Mouse (Mus musculus) gastrocnemius, adult 2 months (tissue): Measurements from ENCODE around the gene Eif3l. TPM values are rescaled to one million over a fixed set of nuclear protein-coding genes. Genes with fewer than 3 reads are reported as not detected.
A peak's percentile ranks its signal among the peaks of the same experiment; 100 is the strongest.
"Not testable (repeated sequence)": the region's sequence is repeated elsewhere in the genome, so short reads cannot be mapped to it uniquely, and the experiment has no call there.

Source experiments
- DNase-seq: peaks from one replicate; pipeline ENCODE4 v3.0.0; 2022
- H3K27ac ChIP-seq: fragments of 200-600 bp; 2 replicates; pipeline ENCODE4 v1.8.1; 2022; ENCODE audit warnings: mild to moderate bottlenecking
- H3K4me3 ChIP-seq: fragments of 200-600 bp; 2 replicates; pipeline ENCODE4 v1.8.1; 2022; ENCODE audit warnings: mild to moderate bottlenecking, moderate library complexity
- CTCF ChIP-seq: fragments of 200-600 bp; IDR thresholded peaks from 2 replicates; pipeline ENCODE4 v1.8.1; 2022; ENCODE audit warnings: antibody characterized with exemption, mild to moderate bottlenecking, moderate library complexity
- intact Hi-C: fragments of 180-260 bp; cut with DNase I; formaldehyde crosslinking; loops from one replicate; pipeline ENCODE4 v1.15.1; 2025
- long read RNA-seq, 2 experiments: library from polyadenylated mRNA; stranded (forward); transcript quantifications; one replicate each; pipeline ENCODE4 v2.0.0; 2021
- total RNA-seq, 2 experiments: library from RNA; stranded (reverse); gene quantifications; 2 replicates each; pipeline ENCODE4 v1.2.3; 2021

Eif3l gene
- total RNA-seq: 10 to 100 TPM; 53.6 to 54.0 TPM
- long read RNA-seq, experiment 1, transcript Eif3l-201 (13 exons, 1,942 nt): major isoform, 110 of 118 reads
- long read RNA-seq, experiment 1, partial matches to known transcripts: 4 of 118 reads
- long read RNA-seq, experiment 1, other reads (novel, unspliced or antisense): 4 of 118 reads
- long read RNA-seq, experiment 2, transcript Eif3l-201 (13 exons, 1,942 nt): major isoform, 122 of 129 reads
- long read RNA-seq, experiment 2, partial matches to known transcripts: 6 of 129 reads
- long read RNA-seq, experiment 2, other reads (novel, unspliced or antisense): 1 of 129 reads

DNA sequence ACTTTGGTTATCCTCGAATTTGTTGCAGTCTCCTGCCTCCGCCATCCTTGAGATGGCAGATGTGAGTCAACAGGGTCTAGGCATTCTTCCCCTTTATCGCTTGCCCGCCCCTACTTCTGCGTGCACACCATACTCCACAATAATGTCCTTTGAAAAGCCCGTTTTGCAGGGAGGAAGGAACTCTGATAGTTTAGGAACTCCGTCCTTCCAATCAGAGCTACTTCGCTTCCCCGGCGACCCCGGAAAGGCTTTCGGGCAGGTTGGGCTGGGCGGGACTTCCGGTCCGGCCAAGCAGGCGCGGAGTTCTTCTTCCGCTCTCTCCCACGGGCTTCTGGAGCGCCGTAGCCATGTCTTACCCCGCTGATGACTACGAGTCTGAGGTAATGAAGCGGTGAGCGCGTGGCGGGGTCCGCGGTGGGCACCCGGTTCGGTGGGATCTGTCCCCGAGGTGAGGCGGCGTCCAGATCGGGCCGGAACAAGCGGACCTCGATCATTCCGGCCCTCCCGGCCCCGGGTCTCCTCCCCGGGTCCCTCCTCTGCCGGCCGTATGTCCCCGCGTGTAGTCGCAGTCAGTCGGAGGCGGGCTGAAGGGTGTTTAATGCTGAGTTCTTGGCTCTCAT is at the start of gene Eif3l:
Eif3l (plus strand) TSS at position 267 of the 620 bp plus-strand sequence.
- peak; percentile 23; the same call in 1 of the 2 replicates for TF ChIP-seq CTCF
- H3K27ac ChIP-seq: peak within 1 kb of the TSS; percentile 83
- intact Hi-C loops: loop anchor here (1.0 to 5.0 kb wide), 2 partner anchors 13 to 163 kb away; partner anchors contain the start of genes Ankrd54 and Pdxp
- DNase-seq: peak; percentile 93
- peak within 1 kb of the TSS; percentile 76 for H3K4me3 ChIP-seq

DNA sequence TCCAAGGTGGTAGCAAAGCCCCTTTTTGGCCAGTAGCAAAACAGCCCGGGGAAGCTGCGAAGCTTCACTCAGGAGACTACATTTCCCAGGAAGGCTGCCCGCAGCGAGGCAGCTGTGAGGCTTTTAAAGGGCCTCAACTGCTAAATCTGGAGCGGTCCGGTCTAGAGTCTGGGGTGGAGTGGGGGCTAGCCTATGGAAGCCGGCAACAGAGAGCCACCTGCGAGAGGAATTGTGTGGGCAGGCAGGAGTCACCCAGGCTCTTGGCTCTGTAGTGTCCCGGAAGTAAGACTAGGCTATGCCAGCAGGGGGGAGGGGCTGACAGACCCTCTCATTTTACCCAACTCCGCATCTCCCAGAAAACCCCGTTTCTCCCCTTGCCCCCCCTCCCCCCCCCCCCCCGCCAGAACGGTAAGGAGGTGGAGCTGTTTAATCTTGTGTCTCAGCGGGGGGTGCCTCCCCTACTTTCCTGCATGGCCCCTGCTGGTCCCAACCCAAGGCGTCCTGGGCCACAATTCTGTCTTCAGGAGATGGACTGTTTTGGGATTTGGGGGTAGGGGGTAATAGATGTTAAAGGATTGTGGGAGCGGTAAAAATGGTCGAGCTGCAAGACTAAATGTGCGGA is 49.2 kb upstream of the Eif3l start:
- H3K4me3 ChIP-seq: peak overlapping the region; percentile 65
- intact Hi-C loops: loop anchor here (2.0 kb wide), 1 partner anchor 39 kb away; no protein-coding TSS in a partner anchor
- peak overlapping the region; percentile 81 for H3K27ac ChIP-seq
- TF ChIP-seq CTCF: no peak
- DNase-seq: peak; percentile 57

DNA sequence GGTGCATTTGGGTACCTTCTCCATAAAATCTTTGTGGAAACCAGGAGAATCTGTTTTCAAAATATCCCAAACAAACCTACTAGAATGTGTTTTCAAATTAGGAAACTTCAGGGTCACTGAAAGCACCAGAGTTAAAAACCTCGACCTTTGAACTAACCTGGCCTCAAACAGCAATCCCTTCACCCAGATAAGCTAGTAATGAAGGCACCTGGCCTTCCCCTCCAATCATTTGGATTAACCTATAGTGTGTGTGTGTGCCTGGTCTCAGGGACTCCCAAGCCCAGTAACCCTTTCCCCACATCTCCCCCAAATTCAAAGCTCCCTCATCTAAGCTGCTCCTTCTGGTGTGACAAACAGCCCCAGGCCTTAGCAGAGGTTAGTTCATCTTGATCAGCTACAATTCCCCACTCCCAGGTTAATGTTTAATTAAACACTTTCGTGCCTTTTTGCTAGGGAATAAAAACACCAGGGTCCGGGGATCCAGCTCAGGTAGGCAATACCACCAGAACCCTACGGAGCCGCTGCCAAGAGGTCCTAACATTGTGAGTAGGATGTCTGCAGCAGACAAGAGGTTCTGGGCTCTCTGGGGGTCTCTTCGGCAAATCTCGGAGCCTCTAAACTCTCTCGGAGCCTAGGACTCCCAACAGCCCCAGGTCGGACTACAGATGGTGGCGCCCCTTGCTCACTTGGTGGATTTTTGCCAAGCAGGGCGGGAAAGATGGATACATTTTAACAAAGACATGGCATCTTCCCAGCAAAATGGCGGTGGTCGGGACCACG is 48.3 kb upstream of the Eif3l start:
- H3K4me3 ChIP-seq: peak overlapping the region; percentile 94
- TF ChIP-seq CTCF: no peak

DNA sequence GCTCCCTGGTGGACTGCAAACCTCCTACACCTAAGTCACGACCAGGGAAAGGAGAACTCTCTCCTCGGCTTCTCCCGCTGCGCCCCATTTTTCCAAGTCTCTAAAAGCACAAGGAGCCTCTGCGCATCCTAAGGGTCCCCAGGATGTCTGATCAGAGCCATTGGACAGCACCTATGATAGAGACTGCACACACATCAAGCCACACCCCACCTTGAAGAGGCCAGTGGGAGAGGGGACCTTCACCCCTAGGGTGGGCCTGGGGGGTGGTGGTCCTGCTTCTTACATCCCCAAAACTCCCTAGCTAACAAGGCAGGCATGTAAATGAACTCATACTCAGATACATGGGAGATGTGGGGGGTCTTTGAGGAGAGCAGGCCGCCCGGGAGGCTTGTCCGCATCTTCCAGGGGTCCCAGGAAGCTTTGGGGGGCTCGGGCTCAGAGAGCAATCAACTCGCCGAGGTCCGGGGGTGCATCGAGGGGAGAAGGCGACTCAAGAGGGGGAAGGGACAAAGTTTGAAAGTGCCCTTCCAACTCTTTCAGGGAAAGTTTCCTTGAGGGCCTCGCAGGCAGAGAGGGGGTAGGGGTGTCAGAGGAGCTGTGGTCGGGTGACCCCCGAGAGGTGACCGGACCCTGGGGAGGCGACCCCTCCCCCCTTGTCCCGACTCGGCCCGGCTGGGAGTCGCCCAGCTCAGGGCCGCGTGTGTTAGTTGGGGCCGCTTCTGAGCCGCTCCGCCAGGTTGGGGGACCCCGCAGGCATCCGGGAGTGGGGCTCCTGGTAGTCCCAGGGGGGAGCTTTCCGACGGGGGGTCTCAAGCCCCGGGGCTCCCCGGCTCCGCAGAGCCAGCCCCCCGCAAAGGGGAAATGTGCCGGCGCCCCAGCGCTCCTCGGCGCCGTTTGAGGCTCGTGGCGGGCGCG is 47.4 kb upstream of the Eif3l start:
- Histone ChIP-seq H3K27ac (peak overlapping the region; percentile 99), H3K4me3 (peak overlapping the region; percentile 94)
- DNase-seq: peak; percentile 64
- TF ChIP-seq CTCF: no peak
- intact Hi-C loops: no loop called here

More for the DNA sequence above, 48.3 kb upstream of the Eif3l start:
- intact Hi-C loops: no loop called here
- no peak for DNase-seq
- peak overlapping the region; percentile 99 for H3K27ac ChIP-seq

DNA sequence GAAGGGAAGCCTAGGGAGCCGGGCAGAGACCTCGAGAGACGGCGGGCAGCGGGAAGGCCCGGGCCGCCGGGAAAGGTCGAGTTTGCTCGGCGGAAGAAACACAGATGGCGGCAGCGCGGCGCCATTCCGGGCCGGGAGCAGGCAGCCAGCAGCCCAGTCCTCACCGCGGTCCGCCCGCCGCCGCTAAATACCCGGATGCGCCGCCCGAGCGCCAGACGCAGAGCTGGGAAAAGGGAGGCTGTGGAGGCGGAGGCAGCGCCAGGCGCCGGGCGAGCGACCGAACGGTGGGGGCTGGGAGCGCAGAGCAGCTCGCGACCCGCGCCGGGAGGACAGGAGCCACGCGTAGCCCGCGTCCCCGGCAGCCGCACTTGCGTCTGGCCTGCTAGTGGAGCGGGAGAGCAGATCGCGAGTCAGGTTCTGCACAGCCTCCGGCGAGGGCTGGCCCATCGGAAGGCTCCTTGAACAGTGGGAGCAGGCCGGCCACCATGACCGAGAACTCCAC is 46.7 kb upstream of the Eif3l start, which contains the start of gene H1f0:
H1f0 (plus strand) TSS at position 214 of the 502 bp plus-strand sequence.
- TF ChIP-seq CTCF: no peak
- peak within 1 kb of the TSS; percentile 99 for H3K27ac ChIP-seq
- peak within 1 kb of the TSS; percentile 94 for H3K4me3 ChIP-seq
- DNase-seq: peak; percentile 98
- intact Hi-C loops: no loop called here

DNA sequence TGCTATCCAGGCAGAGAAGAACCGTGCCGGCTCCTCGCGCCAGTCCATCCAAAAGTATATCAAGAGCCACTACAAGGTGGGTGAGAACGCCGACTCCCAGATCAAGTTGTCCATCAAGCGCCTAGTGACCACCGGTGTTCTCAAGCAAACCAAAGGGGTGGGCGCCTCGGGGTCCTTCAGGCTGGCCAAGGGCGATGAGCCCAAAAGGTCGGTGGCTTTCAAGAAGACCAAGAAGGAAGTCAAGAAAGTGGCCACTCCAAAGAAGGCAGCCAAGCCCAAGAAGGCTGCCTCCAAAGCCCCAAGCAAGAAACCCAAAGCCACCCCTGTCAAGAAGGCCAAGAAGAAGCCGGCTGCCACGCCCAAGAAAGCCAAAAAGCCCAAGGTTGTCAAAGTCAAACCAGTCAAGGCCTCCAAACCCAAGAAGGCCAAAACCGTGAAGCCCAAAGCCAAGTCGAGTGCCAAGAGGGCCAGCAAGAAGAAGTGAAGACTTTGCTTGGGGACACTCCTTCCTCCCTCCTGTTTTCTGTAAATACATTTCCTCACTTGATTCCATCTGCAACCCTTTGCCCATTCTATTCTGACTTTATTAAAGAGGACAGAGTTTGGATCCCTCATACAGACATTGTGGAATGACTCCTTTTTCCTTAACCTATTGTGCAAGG is 46.0 kb upstream of the Eif3l start:
- TF ChIP-seq CTCF: no peak
- Histone ChIP-seq H3K27ac (peak overlapping the region; percentile 99), H3K4me3 (peak overlapping the region; percentile 94)
- intact Hi-C loops: no loop called here
- DNase-seq: no peak

DNA sequence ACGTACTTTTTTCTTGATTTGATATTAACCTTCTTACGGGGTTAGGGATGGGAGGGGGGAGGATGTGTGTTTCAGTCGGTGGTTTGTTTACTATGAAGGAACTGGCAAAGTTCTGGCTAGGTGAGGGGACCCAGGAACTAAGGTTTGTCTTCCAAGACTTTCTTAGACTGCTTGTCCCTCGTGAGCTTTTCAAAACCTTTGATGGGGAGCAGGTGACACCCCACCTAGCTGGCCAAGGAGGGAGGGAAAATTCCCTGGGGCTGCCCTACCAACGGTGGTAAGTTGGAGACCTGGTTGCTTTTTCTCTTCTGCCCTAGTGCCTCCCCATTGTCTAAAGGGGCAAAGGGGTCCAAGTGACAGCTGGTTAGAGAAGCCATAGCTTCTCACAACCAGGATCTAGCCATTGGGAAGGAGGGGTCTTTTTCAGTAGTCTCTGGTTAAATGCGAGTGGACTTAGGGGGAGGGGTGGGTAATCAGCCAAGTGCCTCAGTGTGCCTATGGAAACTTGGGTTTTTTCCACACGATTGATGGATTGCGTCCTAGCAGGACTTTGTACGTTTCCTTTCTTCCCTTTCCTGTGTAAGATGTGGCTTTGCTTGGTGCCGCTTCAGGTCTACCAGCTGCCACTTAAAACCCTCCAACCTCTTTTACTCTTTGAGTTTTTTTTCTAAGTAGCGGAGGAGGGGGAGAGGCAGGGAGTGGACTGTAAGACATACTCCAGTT is 45.3 kb upstream of the Eif3l start:
- TF ChIP-seq CTCF: no peak
- H3K27ac ChIP-seq: peak overlapping the region; percentile 99
- H3K4me3 ChIP-seq: peak overlapping the region; percentile 94
- intact Hi-C loops: no loop called here
- DNase-seq: no peak

DNA sequence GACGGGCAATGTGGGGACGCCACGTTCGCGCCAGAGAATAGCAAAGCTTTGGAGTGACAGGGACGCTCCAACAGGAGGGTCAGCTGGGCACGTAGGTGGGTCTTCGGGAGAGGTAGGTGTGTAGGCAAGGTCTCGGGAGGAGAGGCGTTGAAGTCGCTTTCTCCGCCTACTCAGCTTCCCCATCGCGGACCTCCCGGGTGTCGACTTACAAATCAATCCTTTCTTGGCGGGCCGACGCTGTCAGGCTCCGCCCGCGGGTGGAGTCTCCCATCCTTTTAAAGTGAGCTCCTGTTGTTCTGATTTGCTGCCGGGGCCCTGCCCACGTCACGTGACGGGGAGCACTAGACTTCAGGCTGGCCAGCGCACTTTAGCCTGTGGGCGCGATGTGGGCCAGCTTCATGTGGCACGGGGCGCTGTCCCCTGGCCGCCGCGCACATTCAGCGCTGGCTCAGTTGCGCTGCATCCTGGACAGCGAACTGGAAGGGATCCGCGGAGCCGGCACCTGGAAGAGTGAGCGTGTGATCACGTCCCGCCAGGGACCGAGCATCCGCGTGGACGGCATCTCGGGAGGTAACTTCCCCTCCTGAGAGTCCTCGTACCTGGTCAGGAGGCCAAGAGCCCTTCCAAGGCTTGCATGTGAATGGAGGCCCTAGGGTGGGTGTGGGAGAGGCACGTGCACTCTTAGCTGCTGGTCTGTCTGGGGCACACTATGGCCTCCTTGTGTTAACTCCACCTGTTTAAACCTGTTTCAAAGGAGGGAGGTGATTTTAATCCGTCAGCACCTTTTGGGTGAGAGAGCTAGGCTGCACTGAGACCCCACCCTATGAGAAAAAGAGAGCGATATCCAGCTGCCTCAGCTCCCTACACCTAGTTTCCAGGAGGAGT is 44.2 kb upstream of the Eif3l start:
- intact Hi-C loops: no loop called here

DNA sequence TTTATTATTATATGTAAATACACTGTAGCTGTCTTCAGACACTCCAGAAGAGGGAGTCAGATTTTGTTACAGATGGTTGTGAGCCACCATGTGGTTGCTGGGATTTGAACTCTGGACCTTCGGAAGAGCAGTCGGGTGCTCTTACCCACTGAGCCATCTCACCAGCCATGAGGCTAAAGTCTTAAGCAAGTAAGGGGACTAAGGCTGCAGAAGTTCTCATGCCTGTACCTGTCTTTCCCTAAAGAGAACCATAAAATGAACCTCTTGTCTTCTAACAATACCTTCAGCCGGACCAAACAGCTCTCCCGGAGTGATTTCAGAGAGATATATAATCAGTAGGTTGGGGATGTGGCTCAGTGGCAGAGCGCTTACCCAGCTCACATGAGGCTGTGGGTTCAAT is 43.1 kb upstream of the Eif3l start:
- H3K4me3 ChIP-seq, intact Hi-C loops, H3K27ac ChIP-seq, DNase-seq: not testable (repeated sequence)

More for the DNA sequence above, 44.2 kb upstream of the Eif3l start:
- H3K27ac ChIP-seq: peak overlapping the region; percentile 99
- peak; percentile 96 for DNase-seq
- peak overlapping the region; percentile 94 for H3K4me3 ChIP-seq
- no peak for TF ChIP-seq CTCF
